30 mouse cellular contexts compared by ENCODE assay signal in genomic region chr6:41063332-41063731, GRCm38 (mm10). TPM values are rescaled to one million over a fixed set of nuclear protein-coding genes. Genes with fewer than 3 reads are reported as not detected.
"Had no signal": no experiment of that assay in that cellular context is flagged by ENCODE, and none has a peak within 500 bp of the region (broad histone marks: within the 10 kb centered on the region; RNA-seq: fewer than 3 reads in every experiment).

No protein-coding gene starts in this region.

- H3K36me3 ChIP-seq: heart, embryonic 13.5 days; heart, embryonic 15.5 days; hindbrain, embryonic 13.5 days; hindbrain, embryonic 15.5 days; kidney, embryonic 15.5 days; limb, embryonic 13.5 days; limb, embryonic 15.5 days; liver, embryonic 12.5 days had no signal

- H3K4me3 ChIP-seq: gastrocnemius, adult 2 months; heart, adult 2 months; heart, embryonic 13.5 days; heart, embryonic 15.5 days; hindbrain, embryonic 13.5 days; hindbrain, embryonic 15.5 days; kidney, embryonic 15.5 days; limb, embryonic 13.5 days; limb, embryonic 15.5 days; liver, embryonic 12.5 days had no signal

- H3K27me3 ChIP-seq: heart, embryonic 13.5 days; heart, embryonic 15.5 days; hindbrain, embryonic 13.5 days; hindbrain, embryonic 15.5 days; kidney, embryonic 15.5 days; limb, embryonic 13.5 days; limb, embryonic 15.5 days; liver, embryonic 12.5 days had no signal

- H3K9me3 ChIP-seq: heart, embryonic 13.5 days; heart, embryonic 15.5 days; hindbrain, embryonic 13.5 days; hindbrain, embryonic 15.5 days; kidney, embryonic 15.5 days; limb, embryonic 13.5 days; limb, embryonic 15.5 days; liver, embryonic 12.5 days had no signal

- ATAC-seq: hindbrain, postnatal 0 days; intestine, embryonic 16.5 days; liver, embryonic 12.5 days had no signal

- H3K27ac ChIP-seq: gastrocnemius, adult 2 months; heart, adult 2 months; heart, embryonic 13.5 days; heart, embryonic 15.5 days; hindbrain, embryonic 13.5 days; hindbrain, embryonic 15.5 days; hindbrain, postnatal 0 days; kidney, embryonic 15.5 days; kidney, postnatal 0 days; limb, embryonic 13.5 days; limb, embryonic 15.5 days; liver, embryonic 12.5 days had no signal

- H3K4me1 ChIP-seq: heart, embryonic 13.5 days; heart, embryonic 15.5 days; hindbrain, embryonic 13.5 days; hindbrain, embryonic 15.5 days; kidney, embryonic 15.5 days; limb, embryonic 13.5 days; limb, embryonic 15.5 days; liver, embryonic 12.5 days had no signal

- DNase-seq: gastrocnemius, adult 2 months; gastrocnemius, postnatal 14 days; gastrocnemius, postnatal 36 days; heart, adult 11 months; heart, adult 2 months; heart, postnatal 14 days; heart, postnatal 36 days; kidney, adult 11 months; kidney, adult 2 months; kidney, adult 9 months; kidney, postnatal 14 days; kidney, postnatal 36 days; layer of hippocampus, adult 9-11 months; layer of hippocampus, postnatal 36 days; left cerebral cortex, postnatal 4 days had no signal

RNA-seq across cellular contexts. Expression of gene 2210010C04Rik, which starts 28.0 kb away (rescaled TPM):
- polyA plus RNA-seq: heart, embryonic 11.5 days; heart, embryonic 13.5 days; heart, embryonic 15.5 days; heart, postnatal 0 days; hindbrain, embryonic 11.5 days; hindbrain, embryonic 13.5 days; hindbrain, embryonic 15.5 days; hindbrain, postnatal 0 days; kidney, embryonic 15.5 days; kidney, postnatal 0 days; limb, embryonic 11.5 days; limb, embryonic 13.5 days; limb, embryonic 15.5 days; liver, embryonic 12.5 days had no signal
